Mouse (Mus musculus): ENCODE measurements around the gene H2bfm.
"Not testable (repeated sequence)": the region's sequence is repeated elsewhere in the genome, so short reads cannot be mapped to it uniquely, and the experiment has no call there.

H2bfm gene

DNA sequence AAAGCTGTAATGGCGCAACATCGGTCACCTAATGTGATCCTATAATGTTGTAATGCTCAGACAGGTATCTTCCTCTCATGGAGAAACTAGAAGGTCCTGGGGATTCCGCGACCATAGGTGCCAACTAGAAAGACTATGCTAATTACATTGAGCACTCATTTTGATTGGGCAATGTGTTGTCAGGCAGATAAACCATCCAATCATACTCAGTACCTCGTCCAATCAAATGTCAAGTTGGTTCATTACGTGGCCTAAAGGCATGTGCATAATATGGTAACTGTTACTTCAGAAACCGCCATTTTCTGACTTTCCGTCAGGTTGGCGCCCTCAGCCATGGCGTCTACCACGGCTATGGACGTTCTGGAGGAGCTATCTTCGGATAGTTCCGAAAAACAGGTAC lies at the start of gene H2bfm:
Gene H2bfm (plus strand): TSS at position 295 of the 400 bp plus-strand sequence.
- DNase-seq (ENCODE audit: extremely low spot score), result no peak

DNA sequence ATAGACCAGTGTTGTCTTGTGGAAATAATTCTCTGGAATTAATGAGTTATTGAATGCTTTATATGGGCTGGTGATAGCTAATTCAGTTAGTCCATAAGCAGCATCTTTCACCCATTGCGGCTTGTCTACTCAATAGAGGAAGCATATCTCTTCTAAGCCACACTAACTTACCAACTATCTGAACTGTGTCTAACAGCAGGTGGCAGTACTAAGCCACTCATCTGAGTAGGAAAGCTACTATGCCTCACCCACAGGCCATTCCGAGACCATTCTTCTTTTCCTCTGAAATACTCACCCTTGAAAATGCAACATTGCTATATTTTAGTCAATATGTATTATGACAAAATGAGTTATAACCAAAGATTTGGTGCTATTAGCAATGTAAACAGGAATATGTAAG lies 31.4 kb upstream of the H2bfm start:
- peak; percentile 0 for DNase-seq (ENCODE audit: extremely low spot score)

GRCm38 (mm10) chrX:136904369-136904768 lies 22.8 kb upstream of the H2bfm start:
- no peak for DNase-seq (ENCODE audit: extremely low spot score)

- DNase-seq (ENCODE audit: extremely low spot score), result no peak
These were observed 1.3 kb upstream of the H2bfm start for GRCm38 (mm10) chrX:136925863-136926262.

- no peak for DNase-seq (ENCODE audit: extremely low spot score)
These were observed 10.9 kb downstream of the H2bfm start for GRCm38 (mm10) chrX:136937985-136938384.

- DNase-seq (ENCODE audit: extremely low spot score), result peak; percentile 56
These were observed 30.6 kb downstream of the H2bfm start for GRCm38 (mm10) chrX:136957583-136958279.

GRCm38 (mm10) chrX:136958300-136958699 lies 31.2 kb downstream of the H2bfm start:
- DNase-seq (ENCODE audit: extremely low spot score), result peak; percentile 1

DNA sequence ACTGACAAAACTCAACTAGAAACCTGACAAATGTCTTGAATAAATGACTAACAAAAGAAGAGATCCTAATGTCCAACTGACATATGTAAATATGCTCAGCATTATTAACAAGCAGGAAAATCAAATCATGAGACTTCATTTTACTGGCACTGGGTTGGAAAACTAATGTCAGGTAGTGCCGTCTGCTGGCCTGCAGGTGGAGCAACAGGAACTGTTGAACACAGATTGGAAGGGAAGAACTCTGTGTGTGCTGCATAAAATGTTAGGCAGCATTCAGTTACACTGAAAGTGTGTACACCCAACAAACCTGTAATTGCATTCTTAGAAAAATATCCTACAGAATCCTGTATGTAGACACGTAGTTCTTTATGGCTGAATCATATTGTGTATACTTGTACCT lies 32.6 kb downstream of the H2bfm start:
- DNase-seq (ENCODE audit: extremely low spot score), result no peak

- DNase-seq (ENCODE audit: extremely low spot score), result not testable (repeated sequence)
These were observed 48.3 kb downstream of the H2bfm start, which contains the start of gene Tmsb15b2 for GRCm38 (mm10) chrX:136975397-136975796. TSS of gene Tmsb15b2 (minus strand) at chrX:136975497.

DNA sequence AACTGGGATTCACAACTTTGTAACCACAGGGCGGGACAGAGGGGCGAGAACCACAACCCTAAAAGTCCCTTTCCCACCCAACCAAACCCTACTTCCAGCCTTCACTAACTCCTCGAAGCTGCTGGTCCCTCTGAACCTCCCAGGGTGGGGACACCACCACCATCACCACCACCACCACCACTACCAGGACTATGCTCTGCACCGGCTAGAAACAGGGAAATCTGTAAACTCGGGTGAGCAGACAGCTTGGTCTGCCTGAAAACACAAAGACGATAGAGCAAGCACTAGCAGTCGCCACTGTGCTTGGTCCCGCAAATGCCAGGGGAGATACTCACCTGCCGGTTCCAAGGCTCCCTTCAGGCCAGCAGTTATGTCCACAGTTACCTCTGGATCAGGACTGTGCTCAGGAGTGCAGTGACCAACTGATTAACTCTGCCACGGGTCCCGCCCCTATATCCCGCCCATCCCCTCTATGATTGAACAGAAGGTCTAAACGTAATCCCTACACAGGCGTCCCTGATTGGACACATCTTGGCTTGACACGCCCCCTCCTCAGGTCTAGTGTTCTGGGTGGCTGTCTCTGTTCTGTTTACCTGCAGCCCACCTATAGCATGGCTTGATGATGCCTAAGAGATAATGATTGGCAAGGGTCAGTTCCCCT lies 49.4 kb downstream of the H2bfm start, which contains the start of the genes Tmsb15l and Tmsb15b1:
Gene Tmsb15l (minus strand): TSS at position 446 of the 661 bp plus-strand sequence.
Gene Tmsb15b1 (minus strand): TSS at position 451 of the 661 bp plus-strand sequence.
- DNase-seq (ENCODE audit: extremely low spot score), result peak; percentile 69
